Mouse (Mus musculus): ENCODE results near the gene Hyal3. TPM values are rescaled to one million over a fixed set of nuclear protein-coding genes. Genes with fewer than 3 reads are reported as not detected.
"Not testable (repeated sequence)": the region's sequence is repeated elsewhere in the genome, so short reads cannot be mapped to it uniquely, and the experiment has no call there.

Hyal3 gene
- total RNA-seq, 2 experiments from 2014 or later, result 2.0 to 2.1 TPM

GRCm38 (mm10) chr9:107552690-107553393 lies 27.8 kb upstream of the Hyal3 start:
- DNase-seq (ENCODE audit: low spot score in 2 of 2), result no peak
- Histone ChIP-seq H3K4me3 (no peak overlapping the region), H3K27ac (no peak overlapping the region)
- no peak for TF ChIP-seq CTCF (conservative IDR thresholded peaks at IDR 0.05)

- no peak for TF ChIP-seq CTCF (conservative IDR thresholded peaks at IDR 0.05)
- peak overlapping the region; percentile 97 for H3K27ac ChIP-seq
- no peak for DNase-seq (ENCODE audit: low spot score in 2 of 2)
- peak overlapping the region; percentile 98 for H3K4me3 ChIP-seq
Measured at GRCm38 (mm10) chr9:107553541-107554318, 26.9 kb upstream of the Hyal3 start.

- H3K4me3 ChIP-seq, result peak overlapping the region; percentile 98
- peak; percentile 48 for TF ChIP-seq CTCF (conservative IDR thresholded peaks at IDR 0.05)
- peak overlapping the region; percentile 97 for H3K27ac ChIP-seq
- DNase-seq (ENCODE audit: low spot score in 2 of 2), result peak; percentile 90 to 94
Measured at GRCm38 (mm10) chr9:107554319-107554825, 26.2 kb upstream of the Hyal3 start.

- Histone ChIP-seq H3K27ac (peak overlapping the region; percentile 97), H3K4me3 (peak overlapping the region; percentile 98)
- DNase-seq (ENCODE audit: low spot score in 2 of 2), result no peak
- no peak for TF ChIP-seq CTCF (conservative IDR thresholded peaks at IDR 0.05)
Measured at GRCm38 (mm10) chr9:107555031-107555457, 25.6 kb upstream of the Hyal3 start.

- H3K27ac ChIP-seq, result peak overlapping the region; percentile 97
- no peak for DNase-seq (ENCODE audit: low spot score in 2 of 2)
- no peak for TF ChIP-seq CTCF (conservative IDR thresholded peaks at IDR 0.05)
- H3K4me3 ChIP-seq, result peak overlapping the region; percentile 98
Measured at GRCm38 (mm10) chr9:107555701-107556100, 24.9 kb upstream of the Hyal3 start.

- H3K4me3 ChIP-seq, result no peak overlapping the region
- DNase-seq (ENCODE audit: low spot score in 2 of 2), result no peak
- H3K27ac ChIP-seq, result no peak overlapping the region
- TF ChIP-seq CTCF (conservative IDR thresholded peaks at IDR 0.05), result no peak
Measured at GRCm38 (mm10) chr9:107556346-107556745, 24.3 kb upstream of the Hyal3 start.

GRCm38 (mm10) chr9:107563029-107563581 lies 17.5 kb upstream of the Hyal3 start, which contains the start of gene Tusc2:
Gene Tusc2, plus strand, starts transcription at chr9:107563255.
- Histone ChIP-seq H3K27ac (peak within 1 kb of the TSS; percentile 91), H3K4me3 (peak within 1 kb of the TSS; percentile 74)
- DNase-seq (ENCODE audit: low spot score in 2 of 2), result peak; percentile 93 to 96
- TF ChIP-seq CTCF (conservative IDR thresholded peaks at IDR 0.05), result no peak

- not testable (repeated sequence) for DNase-seq (ENCODE audit: low spot score in 2 of 2); H3K4me3 ChIP-seq
- H3K27ac ChIP-seq, result peak overlapping the region; percentile 83; the same call in 1 of the 2 replicates
Measured at GRCm38 (mm10) chr9:107565556-107565955, 15.1 kb upstream of the Hyal3 start.

GRCm38 (mm10) chr9:107566041-107566709 lies 14.4 kb upstream of the Hyal3 start:
- Histone ChIP-seq H3K4me3 (peak overlapping the region; percentile 19; the same call in 1 of the 2 replicates), H3K27ac (peak overlapping the region; percentile 83)
- peak in 1 of 2 experiments; percentile 75 for DNase-seq (ENCODE audit: low spot score in 2 of 2)
- peak; percentile 89 for TF ChIP-seq CTCF (conservative IDR thresholded peaks at IDR 0.05)

- peak overlapping the region; percentile 19; the same call in 1 of the 2 replicates for H3K4me3 ChIP-seq
- H3K27ac ChIP-seq, result peak overlapping the region; percentile 96
- TF ChIP-seq CTCF (conservative IDR thresholded peaks at IDR 0.05), result peak; percentile 46
- no peak for DNase-seq (ENCODE audit: low spot score in 2 of 2)
Measured at GRCm38 (mm10) chr9:107566855-107567254, 13.8 kb upstream of the Hyal3 start.

- Histone ChIP-seq H3K4me3 (peak within 1 kb of the TSS; percentile 91), H3K27ac (peak within 1 kb of the TSS; percentile 96)
- TF ChIP-seq CTCF (conservative IDR thresholded peaks at IDR 0.05), result no peak
- DNase-seq (ENCODE audit: low spot score in 2 of 2), result no peak
Measured at GRCm38 (mm10) chr9:107567702-107568319, 12.8 kb upstream of the Hyal3 start, which contains the start of gene Hyal2. Gene Hyal2, plus strand, starts transcription at chr9:107567945.

Measured in layer of hippocampus, adult 2 months (tissue).